Mouse (Mus musculus) kidney, embryonic 15.5 days (tissue): ENCODE results near the gene Snrnp200. TPM values are rescaled to one million over a fixed set of nuclear protein-coding genes. Genes with fewer than 3 reads are reported as not detected.
A peak's percentile ranks its signal among the peaks of the same experiment; 100 is the strongest.

Experiments
- ATAC-seq: fragments of 200-750 bp; cut with Nextera tagmentation; replicated peaks from 2 replicates; pipeline ENCODE4 v1.8.0; 2017; ENCODE audit warnings: moderate TSS enrichment; ENCODE audit not compliant: low FRiP score
- H3K27ac ChIP-seq: fragments of 300-500 bp; sonication (generic); 2 replicates; pipeline ENCODE4 v1.5.1; 2015; ENCODE audit warnings: mild to moderate bottlenecking, inconsistent platforms
- H3K27me3 ChIP-seq: fragments of 300-500 bp; sonication (generic); 2 replicates; pipeline ENCODE4 v1.6.1; 2015; ENCODE audit warnings: inconsistent platforms
- H3K36me3 ChIP-seq: fragments of 300-500 bp; sonication (generic); 2 replicates; pipeline ENCODE4 v1.6.1; 2015; ENCODE audit warnings: inconsistent platforms
- H3K4me1 ChIP-seq: fragments of 300-500 bp; sonication (generic); 2 replicates; pipeline ENCODE4 v1.6.1; 2015; ENCODE audit warnings: inconsistent platforms
- H3K4me2 ChIP-seq: fragments of 300-500 bp; sonication (generic); 2 replicates; pipeline ENCODE4 v1.6.1; 2015; ENCODE audit warnings: moderate library complexity, mild to moderate bottlenecking, inconsistent platforms
- H3K4me3 ChIP-seq: fragments of 300-500 bp; sonication (generic); replicated peaks from 2 replicates; pipeline ENCODE4 v1.5.1; 2015; ENCODE audit warnings: mild to moderate bottlenecking, inconsistent platforms
- H3K9ac ChIP-seq: fragments of 300-500 bp; sonication (generic); 2 replicates; pipeline ENCODE4 v1.6.1; 2015; ENCODE audit warnings: mild to moderate bottlenecking, inconsistent platforms
- H3K9me3 ChIP-seq: fragments of 300-500 bp; sonication (generic); replicated peaks from 2 replicates; pipeline ENCODE4 v1.6.1; 2016; ENCODE audit warnings: inconsistent platforms
- WGBS: fragments of 180-500 bp; shearing (Covaris S2); methylation state at CpG from one replicate; pipeline ENCODE4 v1.1.7; 2015; ENCODE audit warnings: mixed read lengths; 5-methylcytosine and 5-hydroxymethylcytosine counted together
- polyA plus RNA-seq: library from polyadenylated mRNA; unstranded; fragments of >200 nt; fragmentation: Nextera tagmentation; extraction: Ambion mirVana; gene quantifications from 2 replicates; pipeline ENCODE4 v1.2.1, GENCODE M21; 2015

The Snrnp200 gene
- polyA plus RNA-seq, 1 experiment from 2014 or later, result 64.1 TPM

- Histone ChIP-seq H3K9me3 (no peaks in the 10 kb centered on the region), H3K9ac (no peak overlapping the region), H3K4me2 (no peak overlapping the region), H3K27ac (no peak overlapping the region), H3K4me1 (no peaks in the 10 kb centered on the region), H3K4me3 (no peak overlapping the region), H3K36me3 (peaks cover 97% of the 10 kb centered on the region), H3K27me3 (no peaks in the 10 kb centered on the region)
- WGBS, result 92% methylated on average over 11 of the region's 11 CpGs
- no peak for ATAC-seq
Measured at GRCm38 (mm10) chr2:127237897-127238610, 29.9 kb downstream of the Snrnp200 start.

DNA sequence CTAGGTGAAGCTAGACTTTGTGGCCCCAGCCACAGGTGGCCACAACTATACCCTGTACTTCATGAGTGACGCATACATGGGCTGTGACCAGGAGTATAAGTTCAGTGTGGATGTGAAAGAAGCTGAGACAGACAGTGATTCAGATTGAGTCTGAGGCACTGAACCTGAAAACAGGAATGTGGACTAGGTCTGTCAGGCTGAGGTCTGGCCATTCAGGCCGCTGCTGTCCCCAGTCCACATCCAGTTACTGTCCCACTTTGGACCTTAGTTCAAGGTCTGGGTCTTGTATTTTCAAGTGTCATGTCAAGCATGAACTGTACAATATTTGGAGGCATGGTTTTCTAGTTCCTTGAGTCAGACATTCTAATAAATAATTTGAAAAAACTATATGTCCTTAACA is 31.9 kb downstream of the Snrnp200 start:
- Histone ChIP-seq H3K4me1 (no peaks in the 10 kb centered on the region), H3K4me3 (no peak overlapping the region), H3K36me3 (peaks cover 95% of the 10 kb centered on the region), H3K27ac (no peak overlapping the region), H3K9me3 (no peaks in the 10 kb centered on the region), H3K4me2 (no peak overlapping the region), H3K27me3 (no peaks in the 10 kb centered on the region), H3K9ac (no peak overlapping the region)
- WGBS, result 94% methylated on average over 2 of the region's 2 CpGs
- no peak for ATAC-seq

GRCm38 (mm10) chr2:127247592-127248333 is 39.6 kb downstream of the Snrnp200 start, which contains the start of the genes Ciao1 and Tmem127:
Gene Ciao1, minus strand, starts transcription at chr2:127247816.
Gene Tmem127, plus strand, starts transcription at chr2:127247908.
- WGBS, result under 1% methylated on average over 53 of the region's 53 CpGs

GRCm38 (mm10) chr2:127248334-127249004 is 40.3 kb downstream of the Snrnp200 start:
- Histone ChIP-seq H3K4me1 (peaks cover 45% of the 10 kb centered on the region), H3K4me3 (peak overlapping the region; percentile 94), H3K4me2 (peak overlapping the region; percentile 95), H3K9ac (peak overlapping the region; percentile 83), H3K27ac (peak overlapping the region; percentile 69), H3K9me3 (no peaks in the 10 kb centered on the region), H3K27me3 (no peaks in the 10 kb centered on the region), H3K36me3 (peaks cover 36% of the 10 kb centered on the region)
- peak; percentile 65 for ATAC-seq
- under 1% methylated on average over 39 of the region's 39 CpGs for WGBS

More at GRCm38 (mm10) chr2:127247592-127248333, 39.6 kb downstream of the Snrnp200 start, which contains the start of the genes Ciao1 and Tmem127:
- H3K4me3 ChIP-seq, result peak within 1 kb of the TSS; percentile 94
- H3K4me2 ChIP-seq, result peak within 1 kb of the TSS; percentile 95
- H3K4me1 ChIP-seq, result peaks cover 43% of the 10 kb centered on the region
- peak within 1 kb of the TSS; percentile 88 for H3K9ac ChIP-seq
- no peaks in the 10 kb centered on the region for H3K9me3 ChIP-seq
- H3K27ac ChIP-seq, result peak within 1 kb of the TSS; percentile 69
- ATAC-seq, result peak; percentile 98
- no peaks in the 10 kb centered on the region for H3K27me3 ChIP-seq
- peaks cover 42% of the 10 kb centered on the region for H3K36me3 ChIP-seq

- Histone ChIP-seq H3K9ac (no peak overlapping the region), H3K4me2 (no peak overlapping the region), H3K36me3 (peaks cover 17% of the 10 kb centered on the region), H3K27ac (no peak overlapping the region), H3K9me3 (no peaks in the 10 kb centered on the region), H3K4me1 (peaks cover 48% of the 10 kb centered on the region), H3K27me3 (no peaks in the 10 kb centered on the region), H3K4me3 (no peak overlapping the region)
- 83% methylated on average over 9 of the region's 9 CpGs for WGBS
- no peak for ATAC-seq
Measured at GRCm38 (mm10) chr2:127250291-127251008, 42.3 kb downstream of the Snrnp200 start.

- WGBS, result 47% methylated on average over 3 of the region's 3 CpGs
- H3K9ac ChIP-seq, result no peak overlapping the region
- no peaks in the 10 kb centered on the region for H3K27me3 ChIP-seq
- no peak overlapping the region for H3K4me2 ChIP-seq
- no peak overlapping the region for H3K4me3 ChIP-seq
- H3K4me1 ChIP-seq, result peaks cover 46% of the 10 kb centered on the region
- peaks cover 14% of the 10 kb centered on the region for H3K36me3 ChIP-seq
- H3K9me3 ChIP-seq, result no peaks in the 10 kb centered on the region
- peak overlapping the region; percentile 63; the same call in 1 of the 2 replicates for H3K27ac ChIP-seq
- ATAC-seq, result no peak
Measured at GRCm38 (mm10) chr2:127251457-127251856, 43.3 kb downstream of the Snrnp200 start.

- no peaks in the 10 kb centered on the region for H3K9me3 ChIP-seq
- 36% methylated on average over 3 of the region's 3 CpGs for WGBS
- H3K4me1 ChIP-seq, result peaks cover 41% of the 10 kb centered on the region
- H3K36me3 ChIP-seq, result peaks cover 17% of the 10 kb centered on the region
- peak overlapping the region; percentile 63 for H3K27ac ChIP-seq
- H3K9ac ChIP-seq, result peak overlapping the region; percentile 1; the same call in 1 of the 2 replicates
- no peak for ATAC-seq
- H3K27me3 ChIP-seq, result no peaks in the 10 kb centered on the region
- H3K4me2 ChIP-seq, result no peak overlapping the region
- no peak overlapping the region for H3K4me3 ChIP-seq
Measured at GRCm38 (mm10) chr2:127251880-127252527, 43.8 kb downstream of the Snrnp200 start.

DNA sequence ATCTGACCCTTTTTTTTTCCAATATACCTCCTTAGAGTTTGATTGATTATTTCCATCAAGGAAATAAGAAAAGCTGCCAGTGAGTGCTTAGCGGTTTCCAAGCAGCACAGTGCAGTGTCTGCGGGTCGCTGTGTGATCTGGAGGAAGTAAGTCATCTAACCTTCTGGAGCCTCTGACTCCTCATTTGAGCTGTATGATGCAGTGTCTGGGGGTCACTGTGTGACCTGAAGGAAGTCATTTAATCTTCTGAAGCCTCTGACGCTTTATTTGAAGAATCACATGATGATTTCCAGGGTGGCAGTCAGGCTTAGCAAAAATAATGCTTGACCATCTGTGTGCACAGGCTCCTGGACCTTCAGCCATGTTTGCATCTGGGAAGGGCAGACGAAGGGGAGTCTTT is 44.6 kb downstream of the Snrnp200 start:
- Histone ChIP-seq H3K9ac (no peak overlapping the region), H3K36me3 (peaks cover 25% of the 10 kb centered on the region), H3K4me2 (no peak overlapping the region), H3K4me3 (no peak overlapping the region), H3K4me1 (peaks cover 40% of the 10 kb centered on the region), H3K9me3 (no peaks in the 10 kb centered on the region), H3K27me3 (no peaks in the 10 kb centered on the region), H3K27ac (peak overlapping the region; percentile 63)
- WGBS, result 39% methylated on average over 5 of the region's 5 CpGs
- ATAC-seq, result no peak

GRCm38 (mm10) chr2:127254604-127255134 is 46.5 kb downstream of the Snrnp200 start:
- 79% methylated on average over 3 of the region's 3 CpGs for WGBS

DNA sequence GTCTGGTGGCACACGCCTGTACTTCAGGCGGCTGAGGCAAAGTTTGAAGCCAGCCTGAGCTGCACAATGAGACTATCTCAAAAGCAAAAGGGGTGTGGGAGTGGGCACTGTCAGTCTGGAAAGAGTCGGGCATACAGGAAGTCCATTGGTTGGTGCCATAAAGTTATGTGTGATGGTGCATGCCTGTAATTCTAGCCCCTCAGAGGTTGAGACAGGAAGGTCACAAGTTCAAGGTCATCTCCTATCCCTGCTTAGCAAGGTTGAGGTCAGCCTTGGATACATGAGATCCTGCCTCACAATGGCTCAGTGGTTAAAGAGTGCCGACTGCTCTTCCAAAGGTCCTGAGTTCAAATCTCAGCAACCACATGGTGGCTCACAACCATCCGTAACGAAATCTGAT is 47.1 kb downstream of the Snrnp200 start:
- Histone ChIP-seq H3K4me2 (no peak overlapping the region), H3K36me3 (peaks cover 46% of the 10 kb centered on the region)
- 0 out of 2 replicates have a peak, but pooled peaks have one; percentile 21 for ATAC-seq

More at GRCm38 (mm10) chr2:127254604-127255134, 46.5 kb downstream of the Snrnp200 start:
- H3K36me3 ChIP-seq, result peaks cover 44% of the 10 kb centered on the region
- ATAC-seq, result no peak
- H3K9me3 ChIP-seq, result no peaks in the 10 kb centered on the region
- no peak overlapping the region; the same call in 1 of the 2 replicates for H3K27ac ChIP-seq
- H3K4me1 ChIP-seq, result peaks cover 27% of the 10 kb centered on the region
- no peak overlapping the region for H3K9ac ChIP-seq
- no peaks in the 10 kb centered on the region for H3K27me3 ChIP-seq
- no peak overlapping the region for H3K4me3 ChIP-seq
- no peak overlapping the region for H3K4me2 ChIP-seq

GRCm38 (mm10) chr2:127259340-127259739 is 51.2 kb downstream of the Snrnp200 start:
- Histone ChIP-seq H3K27ac (no peak overlapping the region), H3K9me3 (no peaks in the 10 kb centered on the region), H3K9ac (no peak overlapping the region), H3K4me3 (no peak overlapping the region), H3K4me2 (no peak overlapping the region), H3K36me3 (peaks cover 42% of the 10 kb centered on the region), H3K27me3 (no peaks in the 10 kb centered on the region), H3K4me1 (peaks cover 3% of the 10 kb centered on the region; the same call in 1 of the 2 replicates)
- WGBS, result 81% methylated on average over 5 of the region's 5 CpGs
- no peak for ATAC-seq

More for the DNA sequence above, 47.1 kb downstream of the Snrnp200 start:
- no peak overlapping the region for H3K9ac ChIP-seq
- H3K4me1 ChIP-seq, result peaks cover 24% of the 10 kb centered on the region
- H3K9me3 ChIP-seq, result no peaks in the 10 kb centered on the region
- no peak overlapping the region for H3K27ac ChIP-seq
- WGBS, result 54% methylated on average over 6 of the region's 6 CpGs
- H3K4me3 ChIP-seq, result no peak overlapping the region
- H3K27me3 ChIP-seq, result no peaks in the 10 kb centered on the region
